Mouse (Mus musculus) left cerebral cortex, postnatal 25 days (tissue): ENCODE measurements around the gene Mbl1. TPM values are rescaled to one million over a fixed set of nuclear protein-coding genes. Genes with fewer than 3 reads are reported as not detected.

Experiments
- DNase-seq, 2 experiments: peaks; one replicate each; pipeline ENCODE4 v3.0.0; 2022; ENCODE audit warnings: low spot score in 2 of 2, mixed read lengths in 1 of 2
- intact Hi-C: fragments of 180-260 bp; cut with DNase I; formaldehyde crosslinking; loops from one replicate; pipeline ENCODE4 v1.15.1; 2025
- total RNA-seq, 2 experiments: library from RNA; stranded (reverse); gene quantifications; 2 replicates each; pipeline ENCODE4 v1.2.3; 2021

Mbl1 gene
- total RNA-seq, 2 experiments from 2014 or later, result not detected

DNA sequence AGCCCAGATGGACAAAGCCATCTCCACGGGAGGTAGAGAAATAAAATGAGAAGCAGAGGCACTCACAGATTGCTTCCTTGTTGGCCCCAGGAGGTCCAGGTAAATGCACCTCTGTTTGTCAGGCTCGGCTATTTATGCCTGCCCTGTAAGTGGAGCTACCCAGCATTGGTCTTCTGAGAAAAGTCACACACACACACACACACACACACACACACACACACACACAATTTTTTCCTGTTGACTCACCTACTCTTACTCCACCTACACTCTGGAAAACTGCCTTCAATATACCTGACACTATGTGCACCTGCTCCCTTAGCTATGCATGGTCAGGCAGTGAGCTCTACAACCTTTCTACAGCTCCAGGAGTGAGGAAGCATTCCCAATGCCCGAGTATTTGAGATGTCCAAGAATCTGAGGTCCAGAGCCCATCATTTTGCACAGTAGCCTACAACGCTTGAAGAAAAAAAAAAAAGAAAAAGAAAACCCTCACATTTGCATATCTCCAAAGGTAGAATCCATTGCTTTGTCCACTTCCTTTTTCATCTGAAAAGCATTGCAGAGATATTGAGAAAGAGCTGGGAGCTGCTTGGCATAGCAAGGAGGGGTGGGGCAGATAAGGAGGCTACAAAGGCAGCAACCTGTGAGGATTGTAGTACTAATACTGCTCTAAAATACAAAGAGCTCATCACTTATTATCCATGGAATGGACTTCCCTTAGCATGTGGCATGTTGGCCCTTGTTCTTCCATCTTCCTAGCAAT lies 34.0 kb downstream of the Mbl1 start, which contains the start of gene Sftpd:
Gene Sftpd, minus strand, starts transcription at position 91 of the 763 bp plus-strand sequence.
- no peak for DNase-seq
- intact Hi-C loops, result no loop called here

GRCm38 (mm10) chr14:41189496-41189895 lies 38.2 kb downstream of the Mbl1 start:
- no peak for DNase-seq
- intact Hi-C loops, result no loop called here

DNA sequence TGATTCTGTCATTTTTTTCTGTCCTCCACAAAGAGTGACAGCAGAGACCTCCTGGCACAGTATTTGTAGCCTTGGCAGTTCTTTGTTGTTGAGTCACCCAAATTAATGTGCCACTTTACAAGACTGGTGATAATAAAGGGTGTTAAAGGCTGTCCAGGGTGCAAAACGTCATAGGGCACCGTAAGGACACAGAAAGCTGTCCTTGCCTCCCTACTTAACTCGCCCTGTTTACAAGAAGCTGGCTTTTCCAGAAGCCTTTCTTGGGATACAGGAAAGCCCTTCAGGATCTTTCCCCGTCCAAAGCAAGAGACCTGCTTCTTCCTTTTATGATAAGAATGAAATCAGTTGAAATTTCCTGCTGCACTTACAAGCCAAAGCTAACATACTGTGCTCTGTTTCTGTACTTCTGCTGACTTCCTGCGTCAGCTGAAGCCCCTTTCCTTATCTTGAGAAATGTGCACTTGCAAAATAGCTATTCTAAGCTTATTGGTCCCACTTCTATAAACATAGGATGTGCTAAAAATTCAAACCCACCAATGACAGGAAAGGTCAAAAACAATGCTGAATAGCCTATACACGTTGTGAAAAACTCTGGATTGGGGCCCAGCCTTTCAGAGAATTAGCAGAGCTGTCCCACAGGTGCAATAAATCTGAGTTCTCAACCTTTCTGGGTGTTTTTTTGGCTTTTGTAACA lies 46.9 kb downstream of the Mbl1 start:
- DNase-seq, result no peak
- intact Hi-C loops, result no loop called here

Other genes starting within 250 kb of the Mbl1 start
- 10 to 100 TPM; 58.1 to 61.8 TPM for gene Tspan14, start 184.7 kb upstream of the Mbl1 start, total RNA-seq
- 100 to 1,000 TPM; 115 to 120 TPM for gene Fam213a, start 137.7 kb upstream of the Mbl1 start, total RNA-seq
- under 1 TPM; 0.62 to 0.85 TPM for gene Dydc2, start 82.2 kb upstream of the Mbl1 start, total RNA-seq
- gene Dydc1, start 78.5 kb upstream of the Mbl1 start, total RNA-seq, result not detected
- gene Mat1a, start 46.4 kb upstream of the Mbl1 start, total RNA-seq, result not detected
- not detected for gene Sftpa1, start 19.7 kb upstream of the Mbl1 start, total RNA-seq
- gene Sftpd, start 33.7 kb downstream of the Mbl1 start, total RNA-seq, result not detected
- gene Gm2832, start 127.3 kb downstream of the Mbl1 start, total RNA-seq, result under 1 TPM; 0.23 to 0.73 TPM
- gene Gm5798, start 197.2 kb downstream of the Mbl1 start, total RNA-seq, result not detected
- not detected for gene Gm7945, start 234.9 kb downstream of the Mbl1 start, total RNA-seq